Mouse (Mus musculus) left cerebral cortex, postnatal 10 days (tissue): ENCODE results near the gene 4930430A15Rik. TPM values are rescaled to one million over a fixed set of nuclear protein-coding genes. Genes with fewer than 3 reads are reported as not detected.

Source experiments
- DNase-seq, 2 experiments: peaks; one replicate each; pipeline ENCODE4 v3.0.0; 2021 to 2022; ENCODE audit warnings: low spot score in 2 of 2, mixed read lengths in 1 of 2; ENCODE audit errors: extremely low spot score in 1 of 2
- intact Hi-C: fragments of 180-260 bp; cut with DNase I; formaldehyde crosslinking; loops from one replicate; pipeline ENCODE4 v1.15.1; 2025
- total RNA-seq, 2 experiments: library from RNA; stranded (reverse); gene quantifications; 2 replicates each; pipeline ENCODE4 v1.2.3; 2021

4930430A15Rik gene
- total RNA-seq: not detected

DNA sequence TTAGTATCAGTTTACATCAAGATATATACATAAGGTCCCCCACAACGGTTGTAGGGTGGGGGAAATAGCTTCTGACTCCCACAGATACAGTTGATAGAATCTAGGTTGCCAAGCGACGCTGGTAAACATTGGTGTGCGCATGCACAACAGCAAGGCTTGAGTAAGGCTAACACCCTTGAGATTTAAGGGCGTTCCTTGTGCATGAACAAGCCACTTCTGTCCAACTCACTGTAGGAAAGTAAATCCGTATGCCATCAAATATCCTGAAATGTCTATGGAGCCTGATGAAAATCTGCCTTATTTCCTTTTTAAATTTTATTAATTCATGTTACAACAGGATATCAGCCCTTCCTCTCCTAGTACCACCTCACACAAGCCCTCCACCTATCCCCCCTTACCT, at the start of gene 4930430A15Rik:
Gene 4930430A15Rik (minus strand): TSS at position 101 of the 400 bp plus-strand sequence.
- no peak for DNase-seq
- intact Hi-C loops: no loop called here

DNA sequence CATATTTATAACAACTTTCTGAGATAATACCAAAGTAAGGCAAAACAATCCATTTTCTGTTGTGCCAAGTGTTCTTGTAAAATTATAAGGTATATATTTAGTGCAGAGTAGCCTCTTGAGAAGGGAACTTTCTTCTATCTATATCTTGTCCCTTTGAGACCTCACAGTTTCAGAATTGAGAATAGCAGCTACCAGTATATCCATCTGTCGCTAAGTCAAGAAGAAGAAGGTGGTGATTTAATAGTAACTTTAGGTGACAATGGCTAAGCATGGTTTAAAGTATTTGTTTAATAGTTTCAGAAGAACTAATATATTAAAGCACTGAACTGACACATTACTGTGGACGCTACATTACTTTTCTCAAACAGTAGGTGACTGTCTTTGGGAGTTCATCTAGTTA, 44.6 kb upstream of the 4930430A15Rik start, which contains the start of gene Olfr1277:
Gene Olfr1277 (minus strand): TSS at position 101 of the 400 bp plus-strand sequence.
- DNase-seq: no peak
- intact Hi-C loops: no loop called here

DNA sequence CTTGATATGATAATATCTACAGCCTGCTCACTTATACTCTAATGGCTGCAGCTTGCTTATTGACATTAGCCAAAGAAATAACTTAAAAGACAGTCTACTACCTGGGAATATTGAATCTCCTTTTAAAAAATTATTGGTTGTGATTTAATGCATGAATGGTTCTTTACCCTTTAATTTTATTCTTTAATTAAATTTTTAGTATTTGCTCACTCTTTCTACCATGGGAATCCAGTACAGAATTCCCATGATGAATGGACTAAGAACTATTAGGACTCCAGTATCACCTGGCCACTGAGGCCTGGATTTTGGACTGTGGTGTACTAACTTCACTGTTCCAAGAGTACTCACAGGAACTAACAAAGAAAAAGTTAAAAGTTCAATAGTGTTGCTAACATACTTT, 24.8 kb upstream of the 4930430A15Rik start, which contains the start of gene Olfr1276:
Gene Olfr1276 (plus strand): TSS at position 301 of the 400 bp plus-strand sequence.
- DNase-seq: no peak
- intact Hi-C loops: no loop called here

DNA sequence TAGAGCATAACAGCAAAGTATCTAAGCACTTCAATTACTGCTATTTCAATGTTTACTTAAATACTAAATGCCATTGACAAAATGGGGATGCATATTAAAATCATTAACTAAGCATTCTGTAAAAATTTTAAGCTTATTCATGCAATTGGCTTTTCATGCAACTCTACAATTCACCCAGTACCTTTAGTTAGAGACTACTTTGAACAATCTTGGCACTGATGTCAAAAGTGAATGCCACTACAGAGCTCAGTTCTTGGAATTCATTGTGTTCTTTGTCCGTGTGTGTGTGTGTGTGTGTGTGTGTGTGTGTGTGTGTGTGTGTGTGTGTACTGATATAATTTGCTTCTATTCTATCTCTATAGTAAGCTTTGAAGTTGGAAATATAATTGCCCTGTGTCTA, 5.8 kb upstream of the 4930430A15Rik start, which contains the start of gene Olfr1275:
Gene Olfr1275 (minus strand): TSS at position 101 of the 400 bp plus-strand sequence.
- intact Hi-C loops: no loop called here
- DNase-seq: no peak

DNA sequence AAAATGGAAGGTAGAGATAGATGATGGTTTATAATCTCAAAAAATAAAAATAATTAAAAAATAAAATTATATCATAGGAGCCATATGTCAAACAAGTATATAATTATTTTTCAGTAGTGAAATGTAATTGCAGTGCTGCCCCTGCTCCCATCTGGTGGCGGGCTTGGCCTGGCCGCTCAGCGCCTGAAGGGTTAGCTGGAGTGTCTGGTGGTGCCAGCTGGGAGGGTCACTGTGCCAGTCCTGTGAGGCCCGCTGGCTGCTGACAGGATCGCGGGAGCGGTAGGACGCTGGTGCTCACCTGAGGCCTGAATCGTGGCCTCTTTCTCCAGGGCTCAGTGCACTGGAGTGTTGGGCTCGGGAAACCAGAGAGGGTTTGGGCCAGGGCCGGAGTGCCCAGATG, 47.3 kb downstream of the 4930430A15Rik start:
- DNase-seq: no peak
- intact Hi-C loops: no loop called here

DNA sequence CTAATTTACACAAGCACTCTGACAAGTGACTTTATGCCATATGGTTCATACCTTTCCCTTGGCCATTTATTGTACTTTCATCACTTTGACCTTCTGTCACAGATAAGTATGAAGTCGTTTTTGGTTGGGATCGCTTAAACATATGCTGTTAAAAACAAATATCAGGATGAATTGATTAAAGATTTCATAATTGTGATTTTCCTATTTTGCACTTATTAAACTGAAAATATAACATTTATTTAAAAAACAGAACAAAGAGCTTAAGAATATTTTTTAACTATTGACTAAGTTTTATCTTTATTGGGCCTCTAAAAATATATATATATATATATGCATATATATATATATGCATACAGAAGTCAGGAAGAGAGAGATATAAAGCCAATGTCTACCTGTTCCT, 76.6 kb downstream of the 4930430A15Rik start, which contains the start of gene Gm15130:
Gene Gm15130 (minus strand): TSS at position 101 of the 400 bp plus-strand sequence.
- intact Hi-C loops: no loop called here
- no peak for DNase-seq

DNA sequence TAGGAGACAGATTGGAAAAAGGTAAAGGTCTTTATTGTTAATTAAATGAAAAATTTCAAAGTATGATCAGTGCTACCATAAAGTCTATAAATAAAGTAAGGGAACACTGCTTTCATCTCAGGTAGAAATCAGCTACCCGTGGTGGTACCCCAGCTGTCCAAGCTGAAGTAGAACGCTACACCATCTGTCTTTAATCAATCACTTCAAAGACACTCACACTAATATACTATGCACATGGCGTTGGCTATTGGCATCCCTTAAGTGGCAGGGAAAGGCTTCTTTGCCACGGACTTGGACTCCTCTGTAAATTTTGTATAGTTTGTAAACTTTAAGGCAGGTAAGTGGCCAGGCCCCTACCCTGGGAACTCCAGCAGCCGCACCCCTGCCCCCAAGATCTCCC, 93.7 kb downstream of the 4930430A15Rik start:
- intact Hi-C loops: no loop called here
- no peak for DNase-seq

Other genes starting within 250 kb of the 4930430A15Rik start
- not detected for gene Gm13941, start 123.6 kb downstream of the 4930430A15Rik start, total RNA-seq
- gene Gm15130, start 76.7 kb downstream of the 4930430A15Rik start, total RNA-seq: not detected
- not detected for gene Olfr1275, start 5.7 kb upstream of the 4930430A15Rik start, total RNA-seq
- gene Olfr1276, start 24.9 kb upstream of the 4930430A15Rik start, total RNA-seq: not detected
- not detected for gene Olfr1277, start 44.5 kb upstream of the 4930430A15Rik start, total RNA-seq
- gene Olfr1278, start 60.5 kb upstream of the 4930430A15Rik start, total RNA-seq: not detected
- not detected for gene Olfr1279, start 71.0 kb upstream of the 4930430A15Rik start, total RNA-seq
- not detected for gene Olfr1280, start 84.4 kb upstream of the 4930430A15Rik start, total RNA-seq
- not detected for gene Olfr1281, start 96.9 kb upstream of the 4930430A15Rik start, total RNA-seq
- not detected for gene Olfr1282, start 106.5 kb upstream of the 4930430A15Rik start, total RNA-seq
- gene Olfr1283, start 137.2 kb upstream of the 4930430A15Rik start, total RNA-seq: not detected
- gene Olfr1284, start 145.9 kb upstream of the 4930430A15Rik start, total RNA-seq: not detected
- not detected for gene Olfr1286, start 193.5 kb upstream of the 4930430A15Rik start, total RNA-seq
- not detected for gene Olfr1287, start 219.5 kb upstream of the 4930430A15Rik start, total RNA-seq
- gene Olfr1288, start 244.5 kb upstream of the 4930430A15Rik start, total RNA-seq: not detected